Mouse (Mus musculus): ENCODE measurements around the gene Pex5l.

DNA sequence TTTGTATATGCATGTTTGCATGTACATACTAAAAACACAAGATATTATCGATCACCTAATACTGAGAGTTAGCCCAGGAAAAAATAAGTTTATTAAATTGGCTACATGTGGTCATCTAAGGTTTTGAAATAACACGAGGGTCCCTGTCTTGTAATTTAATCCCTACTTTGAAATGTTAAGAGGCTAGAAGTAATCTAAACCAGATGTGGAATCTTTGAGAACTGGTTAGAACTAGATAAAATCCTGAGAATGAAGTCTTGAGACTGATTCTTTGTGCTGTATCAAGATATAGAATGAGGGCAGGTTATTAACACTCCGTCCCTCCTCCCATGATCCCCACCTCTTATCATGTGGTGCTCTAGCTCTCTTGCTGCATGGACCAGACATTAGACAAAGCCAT, 22.1 kb upstream of the Pex5l start:
- TF ChIP-seq CTCF (IDR thresholded peaks at IDR 0.05) = no peak
- TF ChIP-seq EP300 (IDR thresholded peaks at IDR 0.05) = no peak

Data from lung, postnatal 0 days (tissue).